Mouse (Mus musculus) limb, embryonic 10.5 days (tissue): Measurements from ENCODE around the gene Fig4. TPM values are rescaled to one million over a fixed set of nuclear protein-coding genes. Genes with fewer than 3 reads are reported as not detected.

Experiments
- DNase-seq: peaks from one replicate; pipeline ENCODE4 v3.0.0-alpha.2; 2017; ENCODE audit warnings: low spot score
- H3K27ac ChIP-seq: fragments of 300-500 bp; sonication (generic); 2 replicates; pipeline ENCODE4 v1.5.1; 2016; ENCODE audit warnings: mild to moderate bottlenecking
- H3K27me3 ChIP-seq: fragments of 300-500 bp; sonication (generic); 2 replicates; pipeline ENCODE4 v1.6.1; 2016; ENCODE audit warnings: low read depth, mild to moderate bottlenecking; ENCODE audit not compliant: poor library complexity, severe bottlenecking
- H3K36me3 ChIP-seq: fragments of 300-500 bp; sonication (generic); 2 replicates; pipeline ENCODE4 v1.6.1; 2016; ENCODE audit warnings: mild to moderate bottlenecking, moderate library complexity
- H3K4me1 ChIP-seq: fragments of 300-500 bp; sonication (generic); 2 replicates; pipeline ENCODE4 v1.6.1; 2016
- H3K4me3 ChIP-seq: fragments of 300-500 bp; sonication (generic); 2 replicates; pipeline ENCODE4 v1.5.1; 2016; ENCODE audit warnings: mild to moderate bottlenecking, moderate library complexity
- H3K9me3 ChIP-seq: fragments of 300-500 bp; sonication (generic); replicated peaks from 2 replicates; pipeline ENCODE4 v1.6.1; 2016; ENCODE audit warnings: mild to moderate bottlenecking
- WGBS: fragments of 180-500 bp; shearing (Covaris S2); methylation state at CpG from one replicate; pipeline ENCODE4 v1.1.7; 2016; 5-methylcytosine and 5-hydroxymethylcytosine counted together
- polyA plus RNA-seq: library from polyadenylated mRNA; unstranded; fragments of >200 nt; fragmentation: Nextera tagmentation; extraction: Ambion mirVana; gene quantifications from 2 replicates; pipeline ENCODE4 v1.2.1, GENCODE M21; 2016

Gene Fig4
- polyA plus RNA-seq, 1 experiment from 2014 or later, result 14.7 TPM

DNA sequence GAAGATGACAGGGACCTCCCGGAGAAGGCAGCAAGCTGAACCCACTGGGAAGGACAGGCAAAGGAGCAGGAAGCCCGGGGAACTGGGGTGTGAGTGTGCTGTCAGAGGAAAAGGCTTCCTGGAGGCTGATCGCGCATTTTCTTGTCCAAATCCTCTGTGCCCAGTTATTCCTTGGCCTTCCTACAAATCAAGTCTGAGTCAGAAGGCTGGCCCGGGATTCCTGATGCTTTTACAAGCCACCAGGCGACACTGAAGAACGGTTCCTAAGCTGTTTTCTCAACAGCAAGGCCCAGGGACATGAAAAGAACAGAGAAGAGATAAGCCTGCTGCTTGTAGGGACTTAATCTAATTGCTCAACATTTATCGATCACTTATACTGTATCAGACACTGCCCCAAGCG is 68.5 kb downstream of the Fig4 start:
- Histone ChIP-seq H3K36me3 (no peaks in the 10 kb centered on the region), H3K4me1 (no peaks in the 10 kb centered on the region), H3K9me3 (no peaks in the 10 kb centered on the region), H3K27ac (no peak overlapping the region), H3K4me3 (no peak overlapping the region), H3K27me3 (no peaks in the 10 kb centered on the region)
- no peak for DNase-seq
- 80% methylated on average over 9 of the region's 9 CpGs for WGBS

DNA sequence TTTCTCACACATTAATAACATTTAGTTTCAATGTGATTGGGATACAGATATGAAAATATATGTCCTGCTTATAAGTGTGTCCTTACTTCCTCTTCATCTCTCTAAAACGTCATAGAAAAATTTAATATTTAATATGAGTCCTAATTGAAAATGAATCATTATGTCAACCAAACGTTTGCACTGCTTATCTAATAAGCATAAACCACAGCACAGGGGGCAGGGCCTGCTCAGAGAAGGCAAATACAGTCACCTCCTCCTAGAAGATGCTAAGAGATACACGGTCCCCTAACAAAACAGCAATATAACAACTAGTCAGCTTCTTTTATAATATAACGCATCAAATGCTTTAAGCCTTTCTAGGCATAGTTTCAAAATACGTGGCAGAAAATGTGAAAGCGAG is 69.9 kb downstream of the Fig4 start:
- no peaks in the 10 kb centered on the region for H3K9me3 ChIP-seq
- H3K4me1 ChIP-seq, result no peaks in the 10 kb centered on the region
- no peak for DNase-seq
- H3K4me3 ChIP-seq, result no peak overlapping the region
- H3K36me3 ChIP-seq, result no peaks in the 10 kb centered on the region
- H3K27ac ChIP-seq, result no peak overlapping the region
- H3K27me3 ChIP-seq, result no peaks in the 10 kb centered on the region
- WGBS, result 87% methylated on average over 6 of the region's 6 CpGs

DNA sequence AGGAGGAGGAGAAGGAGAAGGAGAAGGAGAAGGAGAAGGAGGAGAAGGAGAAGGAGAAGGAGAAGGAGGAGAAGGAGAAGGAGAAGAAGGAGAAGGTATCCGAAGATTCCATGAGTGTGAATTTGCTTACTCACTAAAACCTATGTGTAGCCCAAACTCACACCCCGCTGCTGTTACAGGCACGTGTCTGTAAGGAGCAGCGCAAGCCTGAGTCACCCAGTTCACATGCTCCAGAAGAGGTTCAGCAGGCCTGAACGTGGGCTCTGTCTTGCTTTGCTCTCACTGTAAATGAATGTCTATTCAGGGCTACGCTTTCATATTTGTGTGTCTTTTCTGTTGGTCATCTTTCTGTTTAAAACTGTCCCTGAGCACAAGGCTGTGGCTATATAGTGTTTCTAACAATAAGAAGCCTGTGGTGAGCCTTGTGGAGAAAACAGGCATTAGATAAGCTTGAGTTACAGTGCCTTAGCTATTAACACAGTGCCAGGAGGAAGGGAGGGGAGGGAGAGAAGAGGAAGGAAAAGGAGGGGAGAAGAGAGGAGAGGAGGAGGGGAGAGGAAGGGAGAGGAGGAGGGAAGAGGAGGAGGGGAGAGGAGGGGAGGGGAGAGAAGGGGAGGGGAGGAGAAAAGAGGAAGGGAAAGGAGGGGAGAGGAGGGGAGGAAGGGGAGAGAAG is 71.8 kb downstream of the Fig4 start:
- no peak for DNase-seq
- Histone ChIP-seq H3K27me3 (no peaks in the 10 kb centered on the region), H3K27ac (no peak overlapping the region), H3K36me3 (no peaks in the 10 kb centered on the region), H3K9me3 (no peaks in the 10 kb centered on the region), H3K4me1 (no peaks in the 10 kb centered on the region), H3K4me3 (no peak overlapping the region)
- 85% methylated on average over 6 of the region's 6 CpGs for WGBS

DNA sequence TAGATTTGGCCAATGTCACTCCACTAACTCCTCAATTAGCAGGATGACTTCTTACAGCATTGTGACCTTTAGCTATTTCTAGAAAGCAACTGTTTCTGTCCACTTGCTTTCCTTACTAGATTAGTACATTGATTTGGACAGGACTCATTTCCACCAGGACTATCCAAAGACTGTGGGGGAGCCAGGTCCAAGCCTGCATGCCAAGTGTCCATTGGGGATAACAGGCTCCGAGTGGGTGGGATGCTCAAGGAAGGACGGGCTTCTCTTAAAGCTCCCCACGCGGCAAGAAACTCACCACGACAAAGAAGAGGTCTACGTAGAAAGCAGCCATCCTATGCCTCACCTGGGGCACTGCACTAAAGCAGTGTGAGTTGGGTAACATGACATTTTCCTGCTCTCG is 75.4 kb downstream of the Fig4 start:
- WGBS, result 87% methylated on average over 7 of the region's 7 CpGs
- no peak for DNase-seq
- Histone ChIP-seq H3K36me3 (no peaks in the 10 kb centered on the region), H3K4me1 (no peaks in the 10 kb centered on the region), H3K4me3 (no peak overlapping the region), H3K27ac (no peak overlapping the region), H3K9me3 (no peaks in the 10 kb centered on the region), H3K27me3 (no peaks in the 10 kb centered on the region)

DNA sequence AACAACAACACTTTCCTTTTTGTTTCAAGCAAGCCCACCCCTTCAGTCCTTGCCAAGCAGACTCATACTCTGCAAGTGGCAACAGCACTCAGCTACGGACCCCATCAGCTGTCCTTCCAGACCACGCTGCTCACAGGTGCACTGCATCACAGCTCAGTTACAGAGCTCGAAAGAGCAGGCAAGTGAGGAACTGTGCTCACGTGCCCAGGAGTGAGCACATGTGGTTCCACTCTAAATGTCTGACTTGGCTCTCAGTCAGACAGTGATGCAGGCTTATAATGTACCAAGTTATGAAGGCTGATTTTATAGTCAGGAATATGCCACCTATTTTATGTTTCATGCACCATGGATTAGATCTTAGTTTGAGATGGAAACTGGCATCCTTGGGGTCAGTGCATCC is 79.6 kb downstream of the Fig4 start:
- Histone ChIP-seq H3K9me3 (no peaks in the 10 kb centered on the region), H3K4me1 (no peaks in the 10 kb centered on the region), H3K36me3 (no peaks in the 10 kb centered on the region), H3K27ac (no peak overlapping the region), H3K27me3 (no peaks in the 10 kb centered on the region), H3K4me3 (no peak overlapping the region)
- DNase-seq, result no peak
- 83% methylated on average over 4 of the region's 4 CpGs for WGBS

DNA sequence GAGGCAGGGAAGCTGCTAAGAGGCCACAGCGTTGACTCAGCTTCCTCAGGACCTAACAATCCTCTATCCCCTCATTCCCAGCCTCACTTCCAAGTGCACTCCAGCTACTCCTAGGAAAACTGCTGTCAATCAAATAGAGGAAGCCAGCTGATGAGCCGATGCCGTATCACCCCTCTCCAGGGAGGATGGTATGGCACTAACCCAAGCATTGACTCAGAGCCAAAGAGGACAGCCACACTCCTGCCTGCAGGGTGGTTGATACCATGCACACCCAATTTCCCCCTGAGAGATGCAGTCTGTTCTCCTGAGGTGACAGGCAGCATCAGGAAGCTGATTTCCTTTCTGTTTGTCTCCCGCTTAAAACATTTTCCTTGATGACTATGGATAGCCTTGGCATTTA is 81.9 kb downstream of the Fig4 start:
- DNase-seq, result no peak
- Histone ChIP-seq H3K27ac (no peak overlapping the region), H3K36me3 (no peaks in the 10 kb centered on the region), H3K27me3 (no peaks in the 10 kb centered on the region), H3K4me3 (no peak overlapping the region), H3K9me3 (no peaks in the 10 kb centered on the region), H3K4me1 (no peaks in the 10 kb centered on the region)
- 89% methylated on average over 4 of the region's 4 CpGs for WGBS

DNA sequence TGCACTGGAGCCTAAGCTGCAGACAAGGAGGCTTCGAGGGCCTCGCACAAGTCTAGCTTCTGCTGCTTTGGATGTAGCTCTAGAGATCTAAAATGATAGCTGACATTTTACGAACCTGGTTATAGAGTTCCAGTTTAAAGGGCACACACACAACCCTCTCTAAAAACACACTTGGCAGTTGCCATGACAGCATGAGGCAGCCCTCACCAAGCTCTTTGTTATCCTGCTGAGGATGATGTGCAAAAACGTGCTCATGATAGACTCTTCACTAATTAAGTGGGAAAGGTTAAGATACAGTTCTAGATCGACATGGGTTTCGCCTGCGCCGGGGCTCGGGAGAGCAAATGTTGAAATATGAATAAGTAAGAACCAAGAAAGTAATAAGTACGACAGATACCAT is 84.2 kb downstream of the Fig4 start:
- H3K4me1 ChIP-seq, result no peaks in the 10 kb centered on the region
- 92% methylated on average over 10 of the region's 10 CpGs for WGBS
- no peak overlapping the region for H3K27ac ChIP-seq
- no peaks in the 10 kb centered on the region for H3K36me3 ChIP-seq
- no peaks in the 10 kb centered on the region for H3K9me3 ChIP-seq
- no peak overlapping the region for H3K4me3 ChIP-seq
- H3K27me3 ChIP-seq, result no peaks in the 10 kb centered on the region
- DNase-seq, result no peak

DNA sequence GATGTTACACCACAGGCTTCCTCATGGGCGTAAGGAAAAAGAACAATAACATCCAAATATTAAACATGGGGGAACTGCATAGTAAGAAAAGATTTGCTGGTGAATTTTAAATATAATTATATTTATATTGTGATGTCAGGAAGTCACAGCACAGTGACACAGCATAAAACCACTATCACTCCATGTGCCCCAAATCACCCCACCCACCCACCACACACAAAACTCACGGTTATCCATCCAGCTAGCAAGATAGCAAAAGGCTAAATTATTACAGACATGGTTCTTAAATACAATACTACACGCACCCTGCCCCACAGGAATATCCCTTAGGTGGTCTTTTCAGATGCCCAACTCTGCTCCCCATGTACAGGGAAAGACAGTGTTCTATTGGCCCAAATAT is 89.0 kb downstream of the Fig4 start:
- Histone ChIP-seq H3K27ac (no peak overlapping the region), H3K4me1 (0 out of 2 replicates have a peak, but pooled peaks cover 2% of the 10 kb centered on the region), H3K36me3 (no peaks in the 10 kb centered on the region), H3K4me3 (no peak overlapping the region), H3K9me3 (no peaks in the 10 kb centered on the region), H3K27me3 (no peaks in the 10 kb centered on the region)
- WGBS, result 91% methylated on average over 3 of the region's 3 CpGs
- no peak for DNase-seq

DNA sequence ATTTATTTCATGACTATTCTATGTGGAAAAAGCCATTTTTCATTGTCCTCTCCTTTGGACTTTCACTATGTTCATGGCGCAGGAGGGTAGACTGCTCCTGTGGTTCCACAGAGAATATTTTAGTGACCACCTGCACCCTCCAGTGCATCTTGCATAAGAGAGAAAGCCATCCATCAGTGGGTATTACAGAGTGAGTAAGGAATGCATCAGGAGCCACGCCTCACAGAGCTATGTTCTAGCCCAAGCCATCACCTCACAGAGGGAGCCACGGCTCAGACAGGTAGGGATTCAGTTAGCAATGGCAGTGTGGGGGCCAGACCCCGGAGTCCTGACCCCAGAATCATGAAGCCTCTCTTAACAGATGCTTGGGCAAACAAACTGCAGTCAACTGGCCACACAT is 93.5 kb downstream of the Fig4 start:
- no peaks in the 10 kb centered on the region for H3K36me3 ChIP-seq
- H3K27me3 ChIP-seq, result no peaks in the 10 kb centered on the region
- H3K27ac ChIP-seq, result no peak overlapping the region
- 0 out of 2 replicates have a peak, but pooled peaks cover 2% of the 10 kb centered on the region for H3K4me1 ChIP-seq
- no peak overlapping the region for H3K4me3 ChIP-seq
- WGBS, result 74% methylated on average over 4 of the region's 4 CpGs
- H3K9me3 ChIP-seq, result no peaks in the 10 kb centered on the region
- DNase-seq, result no peak

DNA sequence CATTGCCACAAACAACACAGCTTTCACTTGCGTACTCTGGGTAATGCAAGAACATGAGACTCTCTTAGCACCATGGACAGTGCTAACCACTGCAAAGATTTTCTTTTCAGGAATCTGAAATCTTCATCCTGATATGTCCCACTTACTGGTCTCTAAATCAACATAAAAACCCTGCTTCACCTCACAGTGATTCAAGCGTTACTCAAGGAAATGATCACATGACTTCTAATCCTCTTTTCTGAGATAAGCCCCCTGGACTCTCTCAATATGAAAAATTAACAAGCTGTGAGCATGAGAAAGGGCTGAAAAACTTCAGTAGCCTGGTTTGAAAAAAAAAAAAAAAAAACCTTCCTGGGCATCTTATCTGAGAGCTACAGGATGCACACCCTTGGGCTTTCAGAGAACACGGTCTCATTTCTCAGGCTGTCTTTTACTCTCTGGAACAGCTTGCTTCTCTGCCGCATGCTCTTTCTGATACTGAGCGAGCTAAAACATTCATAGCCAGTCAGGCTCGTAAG is 94.1 kb downstream of the Fig4 start:
- no peak overlapping the region for H3K4me3 ChIP-seq
- 81% methylated on average over 6 of the region's 6 CpGs for WGBS
- no peak overlapping the region for H3K27ac ChIP-seq
- DNase-seq, result no peak
- H3K9me3 ChIP-seq, result no peaks in the 10 kb centered on the region
- H3K27me3 ChIP-seq, result no peaks in the 10 kb centered on the region
- 0 out of 2 replicates have a peak, but pooled peaks cover 2% of the 10 kb centered on the region for H3K4me1 ChIP-seq
- H3K36me3 ChIP-seq, result no peaks in the 10 kb centered on the region

DNA sequence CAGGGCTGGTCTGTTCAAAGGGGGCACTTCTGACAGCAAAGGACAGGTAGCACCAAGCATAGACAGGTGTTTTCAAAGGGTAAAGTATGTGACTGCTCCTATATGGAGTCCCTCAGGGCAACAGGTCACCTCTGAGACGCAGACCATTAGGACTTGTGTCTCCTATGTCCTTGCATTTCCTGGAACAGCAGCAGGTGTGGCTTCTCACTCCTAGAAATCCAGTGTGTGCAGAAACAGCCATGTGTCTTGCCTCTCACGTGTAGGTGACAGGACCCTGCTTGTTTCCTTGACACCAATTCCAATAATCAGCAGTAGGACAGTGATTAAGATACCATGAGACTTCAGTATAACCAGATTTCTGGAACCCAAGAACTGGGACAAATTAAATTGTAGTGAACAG is 97.4 kb downstream of the Fig4 start:
- 76% methylated on average over 2 of the region's 2 CpGs for WGBS
- 0 out of 2 replicates have a peak, but pooled peaks cover 2% of the 10 kb centered on the region for H3K4me1 ChIP-seq
- no peak overlapping the region for H3K4me3 ChIP-seq
- no peak for DNase-seq
- H3K9me3 ChIP-seq, result no peaks in the 10 kb centered on the region
- no peak overlapping the region for H3K27ac ChIP-seq
- H3K27me3 ChIP-seq, result no peaks in the 10 kb centered on the region
- no peaks in the 10 kb centered on the region for H3K36me3 ChIP-seq

DNA sequence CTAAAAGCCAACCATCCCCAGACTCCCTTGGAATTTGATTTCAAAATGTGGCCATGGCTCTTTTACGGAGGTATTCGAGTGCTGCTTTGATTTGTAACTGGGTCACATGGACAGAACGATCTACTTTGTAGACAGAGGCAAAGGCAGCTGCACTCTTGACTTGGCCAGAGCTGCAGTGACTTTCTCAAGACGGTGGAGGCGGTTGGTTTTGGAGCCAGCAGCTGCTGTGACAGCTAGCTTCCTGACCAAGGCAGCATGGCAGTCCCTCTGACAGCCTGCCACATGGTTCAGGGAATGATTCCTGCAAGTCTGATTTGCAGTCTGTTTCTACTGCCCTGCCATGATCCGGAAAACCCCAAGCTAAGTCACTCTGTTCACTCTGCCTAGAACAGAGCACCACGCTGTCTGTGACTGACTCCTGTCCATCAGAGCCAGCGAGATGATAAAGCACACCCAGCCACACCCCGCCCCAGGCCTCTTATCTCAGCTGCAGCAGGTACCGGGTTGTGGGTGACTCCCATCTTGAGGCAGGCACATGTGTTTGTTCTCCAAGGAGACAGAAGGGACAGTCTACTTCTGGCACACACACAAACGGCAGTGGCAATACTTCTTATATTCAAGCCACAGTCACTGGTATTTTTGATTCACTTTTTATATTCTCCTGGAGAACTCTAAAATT is 98.3 kb downstream of the Fig4 start:
- WGBS, result 77% methylated on average over 11 of the region's 11 CpGs
- Histone ChIP-seq H3K27me3 (no peaks in the 10 kb centered on the region), H3K36me3 (no peaks in the 10 kb centered on the region), H3K27ac (no peak overlapping the region), H3K9me3 (no peaks in the 10 kb centered on the region), H3K4me1 (0 out of 2 replicates have a peak, but pooled peaks cover under 1% of the 10 kb centered on the region), H3K4me3 (no peak overlapping the region)
- no peak for DNase-seq

DNA sequence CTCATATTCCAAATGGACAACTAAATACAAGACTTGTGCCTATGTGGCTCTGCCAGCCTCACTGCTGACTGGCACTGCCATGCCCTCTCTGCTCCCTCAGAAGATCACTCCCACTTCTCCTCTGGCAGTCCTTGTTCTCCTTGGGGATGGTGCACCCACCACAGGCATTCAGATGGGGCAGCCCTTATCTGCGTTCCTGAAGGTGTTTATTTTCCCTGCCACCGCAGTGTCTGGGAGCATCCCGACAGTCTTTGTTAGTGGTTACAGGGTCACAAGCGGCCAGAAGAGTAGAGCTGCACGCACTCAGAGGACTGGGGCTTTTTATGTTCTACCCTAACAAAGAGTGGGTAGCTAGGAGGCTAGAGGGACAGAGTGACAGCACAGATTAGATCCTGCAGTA is 98.9 kb downstream of the Fig4 start:
- Histone ChIP-seq H3K36me3 (no peaks in the 10 kb centered on the region), H3K27ac (no peak overlapping the region), H3K9me3 (no peaks in the 10 kb centered on the region), H3K4me1 (no peaks in the 10 kb centered on the region), H3K27me3 (no peaks in the 10 kb centered on the region), H3K4me3 (no peak overlapping the region)
- no peak for DNase-seq
- WGBS, result 55% methylated on average over 5 of the region's 5 CpGs
